Mouse (Mus musculus): ENCODE data around the gene Trappc3. TPM values are rescaled to one million over a fixed set of nuclear protein-coding genes. Genes with fewer than 3 reads are reported as not detected.

Gene Trappc3
- total RNA-seq, 2 experiments from 2014 or later: 89.7 to 92.1 TPM

DNA sequence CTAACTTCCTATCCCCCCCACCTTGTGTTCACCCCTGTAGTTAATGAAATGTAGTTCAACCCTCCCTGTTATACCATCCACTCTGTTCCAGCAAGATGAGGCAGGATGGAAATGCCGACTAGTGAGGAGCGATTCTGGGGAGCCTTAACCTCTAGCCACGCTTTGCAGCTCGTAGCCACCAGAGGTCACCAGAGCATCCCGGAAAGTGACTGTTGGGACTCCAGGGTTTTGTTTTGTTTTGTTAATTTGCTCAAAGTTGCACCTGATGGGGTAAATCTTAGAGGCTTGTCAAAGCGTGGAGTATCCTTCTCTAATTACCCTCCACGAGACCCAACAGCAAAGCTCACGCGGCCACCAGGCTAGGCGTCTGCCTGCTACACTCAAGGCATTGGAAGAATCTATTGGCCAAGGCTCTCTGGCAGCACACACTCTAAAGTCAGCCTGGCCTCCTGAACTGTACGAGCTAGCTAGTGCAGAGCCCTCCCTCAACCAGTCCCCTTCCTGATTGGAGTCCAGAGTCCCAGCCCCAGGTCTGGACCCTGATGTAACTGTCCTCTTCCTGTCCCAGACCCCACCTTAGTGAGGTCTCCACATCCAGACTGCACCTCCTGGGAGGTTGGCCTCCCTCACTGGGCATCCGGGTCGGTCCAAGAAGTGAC, 15.9 kb downstream of the Trappc3 start:
- DNase-seq (ENCODE audit: low spot score in 2 of 2): peak in 1 of 2 experiments; percentile 49

DNA sequence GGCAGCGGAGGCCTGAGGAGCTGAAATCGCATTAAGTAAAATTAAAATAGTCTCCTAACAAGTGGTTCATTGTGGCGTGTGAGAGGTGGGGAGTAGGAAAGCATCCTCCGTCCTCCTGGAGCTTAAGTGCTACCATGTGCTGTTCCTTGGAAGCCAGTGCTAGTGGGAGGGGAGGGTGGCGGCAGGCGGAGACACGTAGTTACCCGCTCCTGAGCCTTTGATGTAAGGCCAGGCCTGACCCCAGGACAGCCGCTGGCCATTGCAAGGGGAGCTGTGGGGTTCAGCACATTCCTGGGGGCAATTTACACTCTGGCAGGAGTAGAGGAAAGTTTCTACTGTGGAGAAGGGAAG, 16.4 kb downstream of the Trappc3 start:
- no peak for DNase-seq (ENCODE audit: low spot score in 2 of 2)

DNA sequence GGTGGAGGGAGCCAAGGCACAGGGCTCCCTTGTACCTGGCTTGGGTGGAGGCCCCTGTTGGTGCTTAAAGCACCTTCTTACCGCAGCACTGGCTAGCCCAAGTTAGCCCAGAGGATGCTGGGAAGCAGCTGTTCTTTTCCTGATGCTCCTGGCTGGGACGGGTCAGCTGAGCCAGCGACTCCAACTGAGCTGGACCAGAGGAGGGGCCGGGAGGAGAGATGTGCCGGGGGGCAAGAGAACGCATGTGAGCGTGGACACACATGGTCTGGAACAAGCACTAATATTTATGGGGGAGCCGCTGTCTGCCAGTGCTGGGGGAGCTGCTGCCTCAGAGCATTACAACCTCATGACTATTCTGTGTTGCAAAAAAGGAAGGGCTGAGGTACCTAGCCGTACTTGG, 16.8 kb downstream of the Trappc3 start:
- DNase-seq (ENCODE audit: low spot score in 2 of 2): no peak

DNA sequence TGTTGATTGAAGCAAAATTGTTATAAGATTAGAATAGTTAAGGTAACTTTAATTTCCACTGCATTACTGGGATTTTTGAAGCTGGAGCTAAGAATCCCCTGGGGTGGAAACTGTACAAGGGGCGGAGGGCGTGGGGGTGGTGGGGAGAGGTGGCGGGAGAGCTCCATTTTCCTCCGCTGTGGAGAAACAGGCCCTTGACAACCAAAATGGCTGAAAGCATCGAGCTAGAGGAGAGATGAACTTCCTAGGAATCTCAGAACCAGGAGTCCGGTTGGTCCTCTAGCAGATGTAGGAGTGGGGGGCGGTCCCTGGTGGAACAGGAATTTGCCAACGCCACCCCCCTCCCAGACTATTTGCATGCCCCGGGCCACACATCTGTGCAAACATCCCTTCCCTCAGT, 19.6 kb downstream of the Trappc3 start:
- DNase-seq (ENCODE audit: low spot score in 2 of 2): no peak

DNA sequence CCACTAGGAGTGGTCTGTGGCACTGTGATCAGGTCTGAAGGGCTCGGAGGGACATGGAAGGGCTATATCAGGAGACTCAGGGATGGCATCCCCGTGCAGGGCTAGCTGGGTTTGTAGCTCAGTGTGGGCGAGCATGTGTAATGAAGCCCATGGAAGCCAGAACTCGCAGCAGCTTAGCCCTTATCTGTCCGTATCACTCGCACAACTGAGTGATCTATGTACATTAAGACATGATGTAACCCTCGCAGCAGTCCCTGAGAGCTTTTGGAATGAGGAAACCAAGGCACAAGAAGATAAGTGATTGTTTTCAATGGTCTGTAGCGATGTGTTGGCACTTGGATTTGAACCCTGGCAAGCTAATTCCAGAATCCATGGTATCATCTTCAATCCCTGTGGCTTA, 21.5 kb downstream of the Trappc3 start:
- no peak for DNase-seq (ENCODE audit: low spot score in 2 of 2)

DNA sequence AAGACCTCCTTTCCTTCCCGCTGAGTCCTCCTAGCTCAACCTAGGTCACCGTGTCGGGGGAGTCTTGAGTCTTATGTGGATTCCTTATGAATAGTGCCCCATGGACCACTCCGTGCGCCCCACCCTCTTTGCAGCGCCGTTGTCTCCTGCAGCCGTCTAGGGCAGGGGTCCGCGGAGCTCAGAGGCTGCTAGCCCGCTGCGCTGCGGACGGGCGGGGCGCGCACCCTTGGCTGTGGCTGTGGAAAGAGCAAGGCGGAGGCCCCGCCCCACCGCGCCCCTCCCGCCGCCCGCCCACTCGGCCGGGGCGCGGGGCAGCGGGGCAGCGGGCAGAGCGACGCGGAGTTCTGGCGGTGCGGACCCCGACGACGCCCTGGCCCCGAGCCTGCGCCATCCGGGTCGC, 24.4 kb downstream of the Trappc3 start, which contains the start of gene Col8a2:
Gene Col8a2 (plus strand): TSS at position 302 of the 400 bp plus-strand sequence.
- DNase-seq (ENCODE audit: low spot score in 2 of 2): peak in 1 of 2 experiments; percentile 44

DNA sequence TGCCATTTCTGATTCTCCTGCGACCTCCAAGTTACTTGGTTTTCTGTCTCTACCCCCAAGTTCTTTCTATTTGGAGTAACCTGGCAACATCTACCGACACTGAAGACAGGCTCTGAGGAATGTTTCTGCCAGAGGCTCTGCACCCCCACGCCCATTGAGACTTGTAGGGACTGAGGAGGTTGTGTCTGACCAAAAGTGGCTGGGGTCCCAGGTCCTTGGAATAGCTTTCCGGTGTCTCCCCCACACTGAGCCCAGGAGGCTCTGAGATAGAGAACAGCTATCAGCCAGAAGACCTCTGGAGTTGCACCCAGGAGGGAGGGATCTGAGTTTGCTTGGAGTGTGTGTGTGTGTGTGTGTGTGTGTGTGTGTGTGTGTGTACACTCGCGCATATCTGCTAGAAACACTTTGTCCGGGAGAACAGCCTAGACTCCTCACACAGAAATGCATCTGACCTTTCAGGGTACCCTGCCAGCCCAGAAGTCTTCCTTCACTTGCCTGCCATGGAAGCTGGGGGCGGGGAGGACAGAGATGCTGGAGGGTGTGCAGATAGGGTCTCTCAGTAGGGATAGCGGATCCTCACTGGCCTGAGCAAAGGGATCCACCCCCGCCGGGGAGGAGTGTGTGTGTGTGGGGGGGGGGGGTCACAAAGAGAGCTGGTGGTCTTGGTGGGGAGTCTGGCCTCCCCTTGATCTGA, 25.3 kb downstream of the Trappc3 start:
- no peak for DNase-seq (ENCODE audit: low spot score in 2 of 2)

DNA sequence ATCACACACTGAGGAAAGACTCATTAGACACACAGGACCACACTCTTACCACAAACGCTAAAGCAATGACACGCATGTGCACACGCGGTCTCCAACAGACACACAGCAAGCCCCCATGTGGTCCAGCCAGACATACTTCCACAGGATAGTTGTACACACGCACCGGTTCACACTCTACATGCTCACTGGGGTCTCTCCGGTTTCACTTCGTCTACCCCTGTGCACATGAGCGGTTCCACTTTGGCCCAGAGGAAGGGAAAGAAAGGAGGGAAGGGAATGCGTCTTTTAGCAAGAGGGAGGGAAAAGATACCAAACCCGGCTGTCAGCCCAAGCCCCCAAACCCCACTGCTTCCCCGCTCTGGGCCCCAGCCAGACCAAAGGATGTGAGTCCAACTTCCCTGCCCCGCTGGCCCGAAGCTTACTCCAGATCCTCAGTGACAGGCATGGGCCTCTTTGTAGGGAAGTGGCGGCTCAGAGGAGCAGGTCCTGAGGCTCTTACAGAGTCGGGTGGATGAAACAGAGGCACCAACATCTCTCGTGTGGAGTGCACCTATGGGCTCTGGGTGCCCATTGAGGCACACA, 26.1 kb downstream of the Trappc3 start:
- no peak for DNase-seq (ENCODE audit: low spot score in 2 of 2)

DNA sequence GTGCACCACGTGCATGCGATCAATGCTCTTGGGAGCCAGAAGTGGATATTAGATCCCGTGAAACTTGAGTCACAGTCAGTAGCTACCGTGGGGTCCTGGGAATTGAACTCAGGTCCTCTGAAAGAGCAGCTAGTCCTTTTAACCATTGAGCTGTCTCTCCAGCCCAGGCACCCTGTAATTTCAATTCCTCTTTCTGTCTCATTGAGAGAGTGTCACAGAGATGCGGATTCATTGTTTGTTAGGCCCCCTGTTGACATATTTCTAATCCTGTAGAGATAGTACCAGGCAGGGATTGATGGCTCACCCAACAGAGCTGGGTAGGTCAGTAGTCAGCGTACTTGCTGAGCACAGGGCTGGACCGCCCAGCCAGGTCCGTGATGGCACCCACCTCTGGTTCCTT, 28.2 kb downstream of the Trappc3 start:
- no peak for DNase-seq (ENCODE audit: low spot score in 2 of 2)

DNA sequence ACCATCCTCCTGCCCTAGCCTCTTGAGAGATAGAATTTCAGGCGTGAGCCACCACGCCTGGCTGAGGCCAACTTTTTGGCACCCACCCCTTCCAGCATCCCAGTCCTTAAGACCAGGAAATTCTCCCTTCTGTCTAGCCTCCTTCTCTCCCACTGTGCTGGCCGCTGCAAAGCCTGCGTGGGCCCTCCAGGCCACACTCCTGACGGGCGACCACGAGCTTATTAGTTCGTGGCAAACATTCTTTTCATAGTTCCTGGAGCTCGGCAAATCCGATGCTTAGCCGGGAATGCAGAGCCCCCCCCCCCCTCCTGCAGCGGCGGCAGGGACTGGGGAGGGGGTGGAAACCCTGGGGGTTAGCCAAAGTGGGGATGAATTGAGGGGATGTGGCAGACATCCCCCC, 29.1 kb downstream of the Trappc3 start:
- DNase-seq (ENCODE audit: low spot score in 2 of 2): no peak

DNA sequence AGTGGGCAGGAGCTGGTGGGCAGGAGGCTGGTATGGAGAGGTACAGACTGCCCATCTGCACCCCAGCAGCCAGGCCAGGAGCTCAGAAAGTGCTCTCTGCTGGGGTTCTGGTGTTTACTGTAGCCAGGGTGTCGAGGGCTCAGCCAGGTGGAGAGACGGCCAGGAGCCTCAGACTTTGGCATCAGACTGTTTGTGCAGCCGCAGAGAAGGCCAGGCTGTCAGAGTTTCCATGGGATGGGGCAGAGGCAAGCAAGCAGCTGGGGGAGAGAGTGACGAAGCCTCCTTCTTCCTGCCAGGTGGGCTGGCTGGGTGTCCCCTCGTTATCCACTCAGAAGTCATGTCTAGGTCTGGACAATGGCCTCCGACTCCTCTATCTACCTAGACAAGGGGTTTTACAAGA, 33.0 kb downstream of the Trappc3 start:
- no peak for DNase-seq (ENCODE audit: low spot score in 2 of 2)

DNA sequence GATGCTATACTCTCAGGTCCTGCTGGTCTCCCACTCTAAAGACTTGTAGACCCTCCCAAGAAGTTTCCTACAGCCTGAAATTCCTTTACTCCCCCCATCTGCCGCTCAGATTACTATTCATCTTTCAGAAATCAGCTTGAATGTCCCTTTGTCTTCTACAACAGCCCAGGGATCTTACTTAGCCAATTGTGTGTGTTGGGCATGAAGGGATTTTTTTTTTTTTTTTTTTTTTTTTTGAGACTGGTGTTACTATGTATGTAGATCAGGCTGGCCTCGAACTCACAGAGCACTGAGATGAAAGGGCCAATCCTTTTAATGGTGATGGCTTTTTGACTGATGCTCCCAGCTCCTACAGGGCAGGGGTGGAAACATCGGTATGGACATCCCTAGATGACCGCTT, 33.8 kb downstream of the Trappc3 start:
- no peak for DNase-seq (ENCODE audit: low spot score in 2 of 2)

DNA sequence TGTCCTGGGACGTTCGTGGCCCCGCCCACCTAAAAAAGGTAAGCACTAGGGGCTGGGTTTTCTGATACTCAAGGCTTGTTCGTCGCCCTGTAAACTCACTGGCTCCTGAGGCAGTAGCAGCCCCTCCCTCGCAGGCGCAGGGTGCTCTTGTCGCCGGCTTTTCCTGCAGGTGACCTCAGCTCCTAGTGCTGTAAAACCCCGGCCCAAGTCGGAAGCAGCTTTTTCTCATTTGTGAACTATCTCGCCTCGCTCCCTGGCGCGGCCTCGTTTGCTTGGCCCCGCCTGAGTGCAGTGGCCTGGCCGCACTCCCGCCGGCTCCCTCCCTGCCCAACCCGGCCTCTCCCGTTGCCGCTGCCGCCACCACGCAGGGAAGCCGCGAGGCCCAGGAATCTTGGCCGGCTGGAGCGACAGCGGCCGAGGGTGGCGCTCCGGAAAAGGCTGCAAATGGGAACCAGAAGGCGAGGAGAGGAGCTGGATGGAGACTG, 34.5 kb downstream of the Trappc3 start:
- peak; percentile 61 to 64 for DNase-seq (ENCODE audit: low spot score in 2 of 2)

DNA sequence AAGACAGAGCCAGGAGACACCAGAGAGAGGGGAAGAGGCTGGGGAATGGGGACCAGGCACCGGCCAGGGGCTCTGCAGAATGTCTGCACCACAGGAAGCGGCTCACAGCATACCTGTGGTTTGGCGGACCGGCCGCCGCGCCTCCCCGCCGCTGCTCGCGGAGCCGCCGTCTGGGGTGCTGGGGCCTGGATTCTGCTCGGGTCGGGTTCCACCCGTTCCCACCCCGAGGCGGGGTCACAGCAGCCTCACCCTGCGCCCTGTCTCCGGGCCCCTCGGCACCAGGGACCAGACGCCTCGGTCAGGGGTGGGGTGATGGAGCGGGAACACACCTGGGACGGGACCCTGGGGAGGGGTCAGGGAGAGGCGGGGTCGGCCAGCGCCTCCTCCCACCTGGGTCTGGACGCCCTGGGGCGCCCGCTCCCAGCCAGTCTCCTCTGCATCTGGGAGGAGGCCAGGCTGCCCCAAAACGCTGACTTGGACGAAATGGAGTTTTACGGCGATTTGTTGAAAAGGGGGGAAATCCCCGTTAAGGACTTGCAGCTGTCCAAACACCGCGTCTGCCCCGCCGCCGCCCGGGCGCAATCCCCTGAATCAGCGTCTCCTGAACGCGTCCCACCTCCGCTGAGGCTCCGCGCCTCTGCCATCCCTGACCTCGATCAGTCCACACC, 38.9 kb downstream of the Trappc3 start:
- no peak for DNase-seq (ENCODE audit: low spot score in 2 of 2)

DNA sequence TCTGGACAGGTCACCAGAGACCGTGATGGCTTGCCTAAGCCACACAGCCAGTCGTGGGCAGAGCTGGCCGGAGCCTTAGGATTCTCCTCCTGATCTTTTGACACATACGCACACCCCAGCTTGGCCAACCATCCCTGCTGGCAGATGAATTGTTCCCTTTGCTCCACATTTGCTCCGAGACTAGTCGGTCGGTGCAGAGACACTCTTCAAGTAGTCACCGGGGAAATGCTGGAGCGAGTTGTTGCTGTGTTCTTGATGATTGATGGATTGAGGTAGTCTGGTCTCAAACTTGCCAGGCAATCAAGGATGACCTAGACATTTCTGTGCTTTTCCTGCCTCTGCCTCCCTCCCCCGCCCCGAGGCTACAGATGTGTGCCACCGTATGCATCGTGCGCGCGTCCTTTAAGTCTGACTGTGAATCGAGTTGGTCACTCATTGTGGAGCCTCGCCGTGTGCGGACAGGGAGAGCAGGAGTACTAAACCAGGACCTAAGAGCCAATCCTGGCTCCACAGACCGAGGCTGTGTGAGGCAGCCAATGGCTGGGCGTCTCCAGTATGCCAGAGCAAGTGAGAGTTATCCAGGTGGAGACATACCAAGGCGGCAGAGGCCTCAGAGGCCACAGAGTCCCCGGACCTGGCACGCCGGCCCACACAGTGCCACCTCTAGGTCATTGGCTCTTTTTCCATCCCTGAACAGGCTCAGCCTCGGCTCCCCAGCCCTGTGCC, 39.6 kb downstream of the Trappc3 start:
- no peak for DNase-seq (ENCODE audit: low spot score in 2 of 2)

DNA sequence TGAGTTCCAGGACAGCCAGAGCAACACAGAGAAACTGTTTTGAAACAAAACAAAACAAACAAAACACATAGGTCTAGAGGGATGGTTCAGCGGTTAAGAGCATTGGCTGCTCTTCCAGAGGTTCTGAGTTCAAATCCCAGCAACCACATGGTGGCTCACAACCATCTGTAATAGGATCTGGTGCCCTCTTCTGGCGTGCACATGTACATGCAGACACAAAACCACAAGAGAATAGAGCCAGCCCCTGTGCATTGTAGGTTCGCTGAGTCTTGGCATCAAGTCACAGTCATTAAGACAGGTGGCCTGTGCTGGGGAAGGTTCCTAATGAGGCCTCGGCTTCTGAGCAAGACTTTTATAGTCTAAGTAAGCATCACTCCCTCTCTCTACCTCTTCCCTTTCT, 41.8 kb downstream of the Trappc3 start:
- no peak for DNase-seq (ENCODE audit: low spot score in 2 of 2)

DNA sequence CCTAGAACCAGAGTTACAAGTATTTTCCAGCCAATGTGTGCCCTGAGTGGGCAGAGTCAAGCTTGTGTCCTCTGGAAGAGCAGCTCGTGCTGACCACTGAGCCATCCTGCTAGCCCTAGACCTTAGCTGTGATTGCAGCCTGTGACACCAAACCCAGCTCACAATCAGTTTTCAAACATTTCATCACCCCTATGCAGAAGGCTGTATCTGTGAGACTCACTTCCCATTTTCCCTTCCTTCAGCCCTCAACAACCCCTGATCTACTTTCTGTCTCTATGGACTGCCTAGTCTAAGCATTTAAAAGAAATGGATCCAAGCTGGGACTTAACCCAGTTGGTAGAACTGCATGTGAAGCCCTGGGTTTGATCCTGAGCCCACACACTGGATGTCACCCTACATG, 43.3 kb downstream of the Trappc3 start:
- DNase-seq (ENCODE audit: low spot score in 2 of 2): no peak

DNA sequence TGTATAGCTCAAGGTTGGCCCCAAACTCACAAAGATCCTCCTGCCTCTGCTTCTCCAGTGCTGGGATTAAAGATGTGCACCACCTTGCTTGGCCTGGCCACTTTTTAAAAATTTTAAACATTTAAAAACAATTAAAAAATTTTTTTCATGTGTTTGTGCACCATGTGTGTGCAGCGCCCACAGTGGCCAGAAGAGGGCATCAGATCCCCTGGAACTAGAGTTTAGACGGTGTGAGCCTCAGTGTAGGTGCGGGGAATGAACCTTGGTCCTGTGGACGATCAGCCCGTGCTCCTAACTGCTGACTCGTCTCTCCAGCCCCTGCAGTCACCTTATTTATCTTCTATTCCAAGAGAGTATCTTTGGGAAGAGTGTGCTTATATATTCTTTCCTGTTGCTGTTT, 43.9 kb downstream of the Trappc3 start:
- no peak for DNase-seq (ENCODE audit: low spot score in 2 of 2)

DNA sequence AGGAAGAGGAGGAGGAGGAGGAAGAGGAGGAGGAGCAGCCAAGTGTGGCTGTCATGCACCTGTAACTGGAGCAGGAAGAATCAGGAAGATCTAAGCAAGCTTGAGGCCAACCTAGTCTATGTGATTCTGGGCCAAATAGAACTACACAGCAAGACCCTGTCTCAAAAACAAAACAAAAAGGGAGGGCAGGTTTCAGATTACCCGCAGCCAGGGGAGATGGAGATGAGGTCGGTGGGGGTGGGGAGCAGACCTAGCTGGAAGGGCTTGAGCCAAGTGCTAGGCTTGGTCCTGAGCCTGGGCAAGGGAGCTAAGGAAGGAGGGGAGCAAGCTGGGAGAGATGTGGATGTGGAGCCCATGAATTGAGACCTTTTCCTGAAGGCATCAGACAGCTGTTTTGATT, 44.7 kb downstream of the Trappc3 start:
- no peak for DNase-seq (ENCODE audit: low spot score in 2 of 2)

DNA sequence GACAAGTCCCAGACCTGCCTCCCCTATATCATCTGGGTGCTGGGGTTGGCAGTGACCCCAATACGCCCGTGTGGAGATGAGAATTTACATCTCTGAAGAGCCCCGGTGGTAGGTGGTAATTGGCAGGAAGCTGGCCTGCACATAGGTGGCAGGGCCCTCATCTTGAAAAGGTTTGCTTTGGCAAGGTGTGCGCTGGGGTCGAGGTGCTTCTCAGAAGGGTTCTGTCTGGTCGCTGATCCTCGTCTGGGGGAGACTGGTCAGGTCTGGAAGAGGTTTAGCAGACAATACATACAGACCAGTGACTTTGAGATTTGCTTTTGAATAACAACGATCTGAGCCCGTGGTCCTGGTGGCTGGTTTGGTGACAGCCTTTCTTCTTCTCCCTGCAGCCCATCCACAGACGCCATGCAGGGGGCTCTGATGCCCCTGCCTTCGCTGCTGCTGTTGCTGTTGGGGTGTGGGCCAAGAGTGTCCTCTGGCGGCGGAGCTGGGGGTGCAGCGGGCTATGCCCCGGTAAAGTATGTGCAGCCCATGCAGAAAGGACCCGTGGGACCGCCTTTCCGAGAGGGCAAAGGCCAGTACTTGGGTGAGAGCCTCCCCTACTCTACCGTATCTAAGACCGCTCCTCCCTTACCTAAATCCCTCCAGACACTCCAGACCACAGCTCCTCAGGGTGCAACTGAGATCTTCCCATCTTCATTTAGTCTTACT, 47.2 kb downstream of the Trappc3 start:
- DNase-seq (ENCODE audit: low spot score in 2 of 2): no peak

DNA sequence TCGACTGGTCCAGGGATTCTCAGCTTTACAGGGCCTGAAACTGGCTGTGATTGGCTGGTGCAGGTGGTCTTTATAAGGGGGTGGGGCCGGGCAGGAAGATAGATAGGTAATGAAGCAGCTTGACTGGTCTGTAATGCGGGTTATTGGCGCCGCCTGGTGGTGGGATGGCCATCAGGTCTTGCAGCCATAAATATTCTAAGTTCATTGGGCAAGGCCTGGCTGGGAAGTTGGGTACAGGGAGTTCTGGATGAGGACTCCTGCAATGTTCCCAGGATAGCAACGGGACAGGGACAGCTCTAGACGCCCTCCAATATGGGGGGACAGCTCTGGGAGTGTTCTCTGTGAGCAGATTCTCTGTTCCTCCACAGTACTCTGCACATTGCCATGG, 47.8 kb downstream of the Trappc3 start:
- peak; percentile 86 to 89 for DNase-seq (ENCODE audit: low spot score in 2 of 2)

Measured in adrenal gland, adult 18-20 months (tissue).